Mouse (Mus musculus): ENCODE results near the gene Lrmda. TPM values are rescaled to one million over a fixed set of nuclear protein-coding genes. Genes with fewer than 3 reads are reported as not detected.

The Lrmda gene
- polyA plus RNA-seq, 1 experiment from 2014 or later: 0.25 TPM

DNA sequence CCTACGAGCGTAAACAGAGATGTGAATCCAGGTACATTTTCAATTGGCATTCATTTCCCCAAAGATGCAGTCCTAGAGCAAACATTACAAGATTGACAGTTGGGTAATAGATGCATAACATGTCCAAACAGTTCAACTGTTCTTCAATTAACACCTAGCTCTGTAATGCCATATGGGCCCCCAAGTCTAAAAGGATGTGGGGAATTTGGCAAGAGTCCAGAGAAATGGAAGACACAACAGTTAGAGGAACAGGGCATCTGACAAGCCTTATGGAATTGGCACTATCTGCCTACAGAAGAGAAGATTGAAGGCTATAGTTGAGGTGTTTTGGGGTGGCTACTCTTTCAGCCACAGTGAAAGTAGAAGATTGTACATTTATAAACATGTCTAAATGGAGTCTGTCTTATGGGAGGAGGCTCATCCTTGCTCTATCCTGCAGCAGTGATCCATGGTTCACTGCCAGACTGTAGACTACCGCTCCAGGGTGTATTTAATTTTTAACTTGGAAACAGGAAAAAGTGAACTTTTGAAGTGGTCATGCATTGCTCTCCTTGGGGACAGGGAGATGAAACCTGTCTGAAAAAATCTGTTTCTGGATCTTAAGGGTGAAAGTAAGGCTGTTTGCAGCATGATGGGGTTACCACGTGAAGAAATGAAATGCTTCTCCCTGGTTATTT lies 245.9 kb downstream of the Lrmda start:
- Histone ChIP-seq H3K9ac (no peak overlapping the region), H3K4me3 (replicated peaks) (no peak overlapping the region), H3K4me2 (no peak overlapping the region), H3K4me1 (replicated peaks) (no peaks in the 10 kb centered on the region), H3K27ac (no peak overlapping the region), H3K27me3 (no peaks in the 10 kb centered on the region), H3K36me3 (no peaks in the 10 kb centered on the region), H3K9me3 (replicated peaks) (no peaks in the 10 kb centered on the region)
- DNase-seq (no peak), ATAC-seq (ENCODE audit: low read depth) (no peak)
- WGBS (ENCODE audit: insufficient replicate concordance): 64% methylated on average over 4 of the region's 4 CpGs

DNA sequence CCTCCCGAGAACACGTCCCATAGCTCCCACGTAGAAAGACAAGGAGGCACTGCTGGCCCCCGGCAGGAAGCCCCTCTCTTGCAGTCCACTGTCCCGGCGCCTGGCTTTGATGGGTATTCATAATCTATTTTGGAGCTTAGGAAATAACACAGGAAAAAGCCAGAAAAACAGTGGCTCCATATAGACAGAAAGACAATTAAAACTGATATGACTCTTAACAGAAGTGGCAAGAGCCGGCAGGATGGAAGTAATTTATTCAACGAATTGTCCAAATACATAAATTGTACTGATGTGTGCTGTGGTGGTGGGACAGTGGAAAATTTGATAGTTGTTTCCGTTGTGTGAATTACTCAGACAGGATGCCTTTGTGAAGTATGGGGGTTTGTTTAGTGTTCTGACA lies 250.3 kb downstream of the Lrmda start:
- Histone ChIP-seq H3K9me3 (replicated peaks) (no peaks in the 10 kb centered on the region), H3K27ac (no peak overlapping the region), H3K36me3 (no peaks in the 10 kb centered on the region), H3K4me3 (replicated peaks) (no peak overlapping the region), H3K4me1 (replicated peaks) (no peaks in the 10 kb centered on the region), H3K4me2 (no peak overlapping the region), H3K27me3 (no peaks in the 10 kb centered on the region), H3K9ac (no peak overlapping the region)
- ATAC-seq (ENCODE audit: low read depth) (no peak), DNase-seq (no peak)
- WGBS (ENCODE audit: insufficient replicate concordance): 69% methylated on average over 9 of the region's 9 CpGs

DNA sequence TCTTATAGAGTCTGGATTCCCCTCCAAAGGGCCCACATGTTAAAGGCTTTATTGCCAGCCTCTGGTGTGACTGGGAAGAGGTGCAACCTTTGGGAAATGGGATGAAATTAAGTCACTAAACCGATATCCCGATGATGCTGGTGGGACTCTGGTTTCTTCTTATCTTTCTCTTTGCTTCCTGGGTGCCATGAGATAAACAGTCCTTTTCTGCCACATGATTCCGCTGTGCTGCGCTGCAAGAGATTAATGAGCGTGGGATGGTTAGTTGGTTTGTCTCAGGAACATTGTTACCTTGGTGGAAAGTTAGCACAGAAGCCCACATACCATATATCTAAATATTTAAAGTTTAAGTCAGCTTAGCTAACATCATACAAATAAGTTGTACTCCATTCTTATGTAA lies 258.5 kb downstream of the Lrmda start:
- no peaks in the 10 kb centered on the region for H3K9me3 ChIP-seq (replicated peaks)
- ATAC-seq (ENCODE audit: low read depth) (no peak), DNase-seq (no peak)
- H3K4me3 ChIP-seq (replicated peaks): no peak overlapping the region
- H3K4me1 ChIP-seq (replicated peaks): no peaks in the 10 kb centered on the region
- no peaks in the 10 kb centered on the region for H3K36me3 ChIP-seq
- 54% methylated on average over 5 of the region's 5 CpGs for WGBS (ENCODE audit: insufficient replicate concordance)
- no peaks in the 10 kb centered on the region for H3K27me3 ChIP-seq
- H3K27ac ChIP-seq: no peak overlapping the region
- H3K9ac ChIP-seq: no peak overlapping the region
- no peak overlapping the region for H3K4me2 ChIP-seq

DNA sequence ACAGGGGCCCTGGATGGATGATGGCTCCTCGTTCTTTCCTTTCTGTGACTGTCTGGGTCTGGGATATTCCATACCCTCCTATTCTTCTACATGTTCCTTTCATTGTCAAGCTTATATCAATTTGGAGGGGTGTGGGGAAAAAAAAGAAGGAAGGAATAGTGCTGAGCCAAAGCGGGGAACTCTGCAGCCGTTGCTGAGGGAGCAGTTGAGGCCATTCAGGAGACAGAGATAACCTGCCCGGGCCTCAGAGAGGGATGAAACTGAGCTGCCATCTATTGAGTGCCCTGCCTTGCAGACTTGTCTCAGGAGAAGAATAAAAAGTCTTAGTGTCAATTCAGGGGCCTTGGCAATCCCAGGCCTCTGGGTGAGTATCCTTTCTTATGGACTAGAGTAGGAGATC lies 260.1 kb downstream of the Lrmda start:
- Histone ChIP-seq H3K9me3 (replicated peaks) (no peaks in the 10 kb centered on the region), H3K4me3 (replicated peaks) (no peak overlapping the region), H3K4me2 (no peak overlapping the region), H3K27me3 (no peaks in the 10 kb centered on the region), H3K4me1 (replicated peaks) (no peaks in the 10 kb centered on the region), H3K9ac (no peak overlapping the region), H3K36me3 (no peaks in the 10 kb centered on the region), H3K27ac (no peak overlapping the region)
- ATAC-seq (ENCODE audit: low read depth): no peak
- DNase-seq: no peak
- 57% methylated on average over 4 of the region's 4 CpGs for WGBS (ENCODE audit: insufficient replicate concordance)

DNA sequence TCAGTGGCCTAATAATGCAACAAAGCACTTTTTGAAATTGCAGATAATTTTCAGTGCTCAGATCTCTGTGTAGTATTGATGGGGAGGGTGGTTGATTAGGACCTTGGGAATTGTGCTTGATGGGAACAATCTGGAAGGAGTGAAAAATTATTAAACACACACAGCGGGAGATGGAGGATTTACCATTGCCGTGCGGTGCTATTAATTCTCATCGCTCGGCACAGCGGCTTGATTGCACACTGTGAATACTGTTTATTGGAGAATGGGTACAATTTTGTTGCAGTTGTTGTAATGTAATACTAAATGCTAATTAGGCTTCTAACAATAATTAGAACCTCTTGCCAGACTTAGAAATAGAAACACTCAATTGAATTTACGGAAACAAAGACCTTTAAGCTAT lies 262.1 kb downstream of the Lrmda start:
- ATAC-seq (ENCODE audit: low read depth) (no peak), DNase-seq (no peak)
- Histone ChIP-seq H3K27ac (no peak overlapping the region), H3K27me3 (no peaks in the 10 kb centered on the region), H3K9me3 (replicated peaks) (no peaks in the 10 kb centered on the region), H3K4me3 (replicated peaks) (no peak overlapping the region), H3K4me1 (replicated peaks) (no peaks in the 10 kb centered on the region), H3K9ac (no peak overlapping the region), H3K36me3 (no peaks in the 10 kb centered on the region), H3K4me2 (no peak overlapping the region)
- 89% methylated on average over 7 of the region's 7 CpGs for WGBS (ENCODE audit: insufficient replicate concordance)

DNA sequence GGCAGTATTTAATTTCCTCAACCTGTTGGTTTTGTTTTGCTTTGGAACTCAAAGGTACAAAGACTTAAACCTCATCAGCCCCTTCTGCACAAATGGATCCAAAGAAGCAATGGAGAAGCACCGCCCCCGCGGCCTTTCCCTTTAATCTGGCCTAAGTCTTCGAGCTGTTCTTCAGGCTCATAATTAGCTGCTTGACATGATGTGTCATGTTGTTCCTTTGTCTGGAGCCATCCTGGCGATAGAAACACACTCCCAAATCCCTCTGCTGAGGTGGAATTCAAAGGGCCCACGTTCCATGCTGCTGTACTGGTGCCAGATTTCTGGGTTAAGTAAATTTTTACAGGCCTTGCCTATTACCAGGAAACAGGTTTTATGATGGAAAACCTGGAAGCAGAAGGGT lies 263.3 kb downstream of the Lrmda start:
- no peaks in the 10 kb centered on the region for H3K9me3 ChIP-seq (replicated peaks)
- no peaks in the 10 kb centered on the region for H3K27me3 ChIP-seq
- 71% methylated on average over 6 of the region's 6 CpGs for WGBS (ENCODE audit: insufficient replicate concordance)
- H3K4me3 ChIP-seq (replicated peaks): no peak overlapping the region
- H3K36me3 ChIP-seq: no peaks in the 10 kb centered on the region
- H3K9ac ChIP-seq: no peak overlapping the region
- no peak overlapping the region for H3K4me2 ChIP-seq
- no peaks in the 10 kb centered on the region for H3K4me1 ChIP-seq (replicated peaks)
- ATAC-seq (ENCODE audit: low read depth) (no peak), DNase-seq (no peak)
- no peak overlapping the region for H3K27ac ChIP-seq

DNA sequence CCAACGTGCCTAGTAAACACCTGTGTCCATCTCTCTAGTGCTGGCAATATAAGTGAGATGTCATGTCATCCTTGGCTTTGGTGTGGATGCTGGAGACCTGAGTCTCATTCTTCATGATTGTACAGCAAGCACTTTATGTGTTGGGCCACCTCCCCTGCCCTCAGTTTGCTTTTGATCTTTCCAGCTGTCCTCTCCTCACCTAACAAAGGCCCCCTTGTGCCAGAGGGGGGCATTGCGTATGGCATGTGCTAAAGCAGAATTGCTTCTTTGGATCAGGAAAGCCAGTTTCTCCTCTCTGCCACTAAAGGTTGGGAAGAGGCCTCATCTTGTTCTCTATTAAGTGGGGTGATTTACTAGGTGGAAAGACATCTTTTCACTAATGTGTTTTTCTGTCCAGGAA lies 264.2 kb downstream of the Lrmda start:
- H3K4me2 ChIP-seq: no peak overlapping the region
- H3K9ac ChIP-seq: no peak overlapping the region
- H3K27me3 ChIP-seq: no peaks in the 10 kb centered on the region
- H3K27ac ChIP-seq: no peak overlapping the region
- ATAC-seq (ENCODE audit: low read depth): no peak
- H3K4me3 ChIP-seq (replicated peaks): no peak overlapping the region
- no peaks in the 10 kb centered on the region for H3K9me3 ChIP-seq (replicated peaks)
- DNase-seq: peak; percentile 2
- no peaks in the 10 kb centered on the region for H3K36me3 ChIP-seq
- 73% methylated on average over 2 of the region's 2 CpGs for WGBS (ENCODE audit: insufficient replicate concordance)
- H3K4me1 ChIP-seq (replicated peaks): no peaks in the 10 kb centered on the region

DNA sequence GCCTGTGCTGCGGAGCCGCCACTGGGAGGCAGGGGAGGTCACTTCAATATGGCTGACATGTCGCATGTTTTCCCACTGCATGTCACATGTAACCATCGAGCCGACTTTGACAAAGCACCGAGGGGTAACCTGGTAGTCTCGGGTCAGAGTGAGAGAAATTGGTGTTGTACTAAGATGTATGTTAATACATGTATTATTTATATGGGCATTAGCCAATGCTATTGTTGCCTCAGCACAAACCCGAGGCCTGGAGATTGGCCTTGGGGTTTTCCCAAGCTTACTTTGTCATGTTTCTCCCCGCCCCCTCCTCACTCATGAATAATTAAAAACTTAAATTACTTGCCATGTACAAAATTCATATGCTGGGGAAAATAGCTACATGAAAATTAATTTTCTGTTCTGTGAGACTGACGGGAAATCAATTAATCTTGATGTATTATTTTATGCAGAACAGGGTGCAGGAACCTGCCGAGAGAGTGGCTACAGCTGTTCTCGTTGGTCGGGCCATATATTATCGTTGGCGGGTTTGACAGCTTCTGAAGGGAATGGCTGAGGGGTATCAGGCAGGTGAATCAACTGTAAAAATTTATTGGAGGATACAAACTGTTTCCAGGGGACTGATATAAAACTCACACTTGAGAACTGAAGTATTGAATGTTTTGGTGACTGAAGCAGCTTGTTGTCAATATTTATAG lies 265.5 kb downstream of the Lrmda start:
- WGBS (ENCODE audit: insufficient replicate concordance): 76% methylated on average over 15 of the region's 15 CpGs
- Histone ChIP-seq H3K4me2 (no peak overlapping the region), H3K27ac (no peak overlapping the region), H3K9ac (no peak overlapping the region), H3K4me1 (replicated peaks) (no peaks in the 10 kb centered on the region), H3K36me3 (no peaks in the 10 kb centered on the region), H3K9me3 (replicated peaks) (no peaks in the 10 kb centered on the region), H3K27me3 (no peaks in the 10 kb centered on the region), H3K4me3 (replicated peaks) (no peak overlapping the region)
- DNase-seq (no peak), ATAC-seq (ENCODE audit: low read depth) (no peak)

DNA sequence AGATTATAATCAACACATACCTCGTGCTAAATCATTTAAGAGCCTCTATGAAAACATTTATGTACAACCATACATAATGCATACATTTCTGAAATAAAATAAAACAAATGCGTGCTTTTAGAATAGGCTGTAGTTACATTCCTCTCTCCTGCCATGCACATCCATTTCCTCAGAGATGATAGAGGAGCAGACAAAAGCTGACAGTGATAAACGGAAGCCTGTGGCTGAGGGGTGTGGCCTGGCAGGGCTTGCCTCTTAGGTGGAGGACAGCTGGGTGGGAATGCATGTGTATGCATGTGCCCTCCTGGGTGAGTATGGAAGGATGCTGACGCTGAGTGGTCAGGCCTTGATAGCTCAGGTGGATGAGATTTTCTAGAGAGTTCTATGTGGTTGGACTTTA lies 266.3 kb downstream of the Lrmda start:
- no peak for DNase-seq

DNA sequence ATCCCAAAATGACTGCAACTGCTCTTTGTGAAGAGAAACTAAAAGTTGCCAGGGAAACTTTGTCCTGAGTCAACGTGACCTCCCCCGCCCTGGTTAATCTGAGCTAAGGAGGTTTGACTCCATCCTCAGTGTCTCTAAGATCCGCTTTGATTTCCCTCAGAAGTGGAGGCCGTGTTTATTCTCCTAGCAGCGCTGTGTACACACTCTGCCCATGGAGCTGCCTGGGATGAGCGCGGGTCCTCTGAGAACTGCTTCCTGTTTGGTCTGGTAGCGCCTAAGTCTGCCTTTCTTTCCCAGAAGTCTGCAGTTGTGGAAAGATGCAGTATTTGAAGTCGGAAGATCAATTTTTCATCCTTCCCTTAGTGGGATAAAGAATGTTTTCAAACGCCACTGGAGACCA lies 268.7 kb downstream of the Lrmda start:
- DNase-seq: no peak
- Histone ChIP-seq H3K9ac (no peak overlapping the region), H3K27ac (no peak overlapping the region), H3K4me3 (replicated peaks) (no peak overlapping the region), H3K4me2 (no peak overlapping the region), H3K4me1 (replicated peaks) (no peaks in the 10 kb centered on the region), H3K27me3 (no peaks in the 10 kb centered on the region), H3K36me3 (no peaks in the 10 kb centered on the region), H3K9me3 (replicated peaks) (no peaks in the 10 kb centered on the region)
- ATAC-seq (ENCODE audit: low read depth): no peak
- WGBS (ENCODE audit: insufficient replicate concordance): 46% methylated on average over 10 of the region's 10 CpGs

More for the DNA sequence above, 266.3 kb downstream of the Lrmda start:
- H3K4me1 ChIP-seq (replicated peaks): no peaks in the 10 kb centered on the region
- no peak overlapping the region for H3K9ac ChIP-seq
- no peaks in the 10 kb centered on the region for H3K27me3 ChIP-seq
- no peaks in the 10 kb centered on the region for H3K36me3 ChIP-seq
- no peaks in the 10 kb centered on the region for H3K9me3 ChIP-seq (replicated peaks)
- no peak overlapping the region for H3K4me3 ChIP-seq (replicated peaks)
- 37% methylated on average over 4 of the region's 4 CpGs for WGBS (ENCODE audit: insufficient replicate concordance)
- H3K27ac ChIP-seq: no peak overlapping the region
- no peak overlapping the region for H3K4me2 ChIP-seq
- no peak for ATAC-seq (ENCODE audit: low read depth)

DNA sequence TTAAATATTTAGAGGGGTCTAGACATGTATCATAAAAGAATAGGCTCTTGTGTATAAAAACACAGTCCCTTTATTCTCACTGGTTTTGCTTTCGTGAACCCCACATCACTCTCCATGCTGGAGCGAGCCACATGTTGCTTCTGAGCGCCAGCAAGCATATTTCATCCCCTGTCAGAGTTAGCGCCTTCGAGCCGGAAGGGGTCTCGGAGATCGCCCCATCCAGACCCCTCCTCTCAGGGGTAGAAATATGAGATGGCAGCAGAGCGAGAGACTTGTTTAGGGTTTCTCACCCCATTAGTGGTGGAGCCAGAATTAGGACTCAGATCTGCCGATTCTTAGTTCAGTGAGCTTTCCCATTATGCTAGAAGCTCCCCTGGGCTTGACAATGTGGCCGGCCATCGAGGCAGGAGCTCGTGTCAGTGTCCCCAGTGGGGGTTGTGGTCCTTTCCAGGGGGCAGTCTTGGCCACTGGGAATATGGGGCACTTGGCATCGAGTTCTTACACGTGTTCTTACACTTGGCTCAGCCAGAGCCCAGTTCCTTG lies 269.9 kb downstream of the Lrmda start:
- Histone ChIP-seq H3K4me3 (replicated peaks) (no peak overlapping the region), H3K9ac (no peak overlapping the region), H3K4me1 (replicated peaks) (no peaks in the 10 kb centered on the region), H3K36me3 (no peaks in the 10 kb centered on the region), H3K9me3 (replicated peaks) (no peaks in the 10 kb centered on the region), H3K27ac (no peak overlapping the region), H3K4me2 (no peak overlapping the region), H3K27me3 (no peaks in the 10 kb centered on the region)
- DNase-seq: no peak
- ATAC-seq (ENCODE audit: low read depth): no peak
- 74% methylated on average over 15 of the region's 15 CpGs for WGBS (ENCODE audit: insufficient replicate concordance)

DNA sequence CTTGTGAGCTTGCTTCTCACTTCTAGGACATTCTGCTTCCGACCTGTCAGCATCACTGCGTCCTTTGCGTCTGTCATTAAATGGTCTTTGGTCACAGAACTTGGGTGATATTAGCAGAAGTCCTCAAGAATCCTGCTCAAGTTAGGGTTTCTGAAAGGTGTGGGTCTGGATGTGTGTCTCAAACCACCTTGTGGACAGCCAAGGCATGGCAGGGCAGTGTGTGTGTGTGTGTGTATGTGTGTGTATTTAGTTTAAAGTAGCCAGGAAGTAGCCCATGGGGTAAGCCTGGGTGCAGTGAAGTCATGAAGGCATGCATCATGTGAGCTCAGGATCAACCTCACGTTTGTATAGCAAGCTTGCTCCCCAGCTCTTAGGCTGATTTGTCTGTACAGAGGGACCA lies 274.9 kb downstream of the Lrmda start:
- Histone ChIP-seq H3K27me3 (no peaks in the 10 kb centered on the region), H3K27ac (no peak overlapping the region)
- WGBS (ENCODE audit: insufficient replicate concordance): 74% methylated on average over 4 of the region's 4 CpGs

More for the DNA sequence above, 274.9 kb downstream of the Lrmda start:
- DNase-seq (no peak), ATAC-seq (ENCODE audit: low read depth) (no peak)
- no peaks in the 10 kb centered on the region for H3K4me1 ChIP-seq (replicated peaks)
- no peaks in the 10 kb centered on the region for H3K36me3 ChIP-seq
- no peak overlapping the region for H3K9ac ChIP-seq
- H3K4me2 ChIP-seq: no peak overlapping the region
- no peak overlapping the region for H3K4me3 ChIP-seq (replicated peaks)
- H3K9me3 ChIP-seq (replicated peaks): no peaks in the 10 kb centered on the region
